Mouse (Mus musculus) heart, postnatal 0 days (tissue): ENCODE results near the gene Cfap45. TPM values are rescaled to one million over a fixed set of nuclear protein-coding genes. Genes with fewer than 3 reads are reported as not detected.

Experiments used
- ATAC-seq: fragments of 200-750 bp; cut with Nextera tagmentation; 2 replicates; pipeline ENCODE4 v1.8.0; 2017; ENCODE audit warnings: low read depth, moderate number of reproducible peaks, moderate library complexity; ENCODE audit not compliant: insufficient read depth
- DNase-seq: peaks from one replicate; pipeline ENCODE4 v3.0.0-alpha.2; 2016; ENCODE audit warnings: low spot score
- H3K27ac ChIP-seq: fragments of 300-500 bp; sonication (generic); 2 replicates; pipeline ENCODE4 v1.5.1; 2014; ENCODE audit warnings: low read depth, mild to moderate bottlenecking
- H3K27me3 ChIP-seq: fragments of 300-500 bp; sonication (generic); 2 replicates; pipeline ENCODE4 v1.6.1; 2014; ENCODE audit warnings: low read length, mixed read lengths; ENCODE audit not compliant: control insufficient read depth, insufficient read depth
- H3K36me3 ChIP-seq: fragments of 300-500 bp; sonication (generic); replicated peaks from 2 replicates; pipeline ENCODE4 v1.6.1; 2014; ENCODE audit warnings: low read length, mixed read lengths; ENCODE audit not compliant: control insufficient read depth, insufficient read depth
- H3K4me1 ChIP-seq: fragments of 300-500 bp; sonication (generic); 2 replicates; pipeline ENCODE4 v1.6.1; 2014; ENCODE audit warnings: antibody characterized with exemption; ENCODE audit not compliant: control insufficient read depth, insufficient read depth
- H3K4me2 ChIP-seq: fragments of 300-500 bp; sonication (generic); 2 replicates; pipeline ENCODE4 v1.6.1; 2014; ENCODE audit warnings: low read depth, mild to moderate bottlenecking, low read length, moderate library complexity
- H3K4me3 ChIP-seq: fragments of 300-500 bp; sonication (generic); 2 replicates; pipeline ENCODE4 v1.5.1; 2014; ENCODE audit warnings: low read depth, low read length
- H3K9ac ChIP-seq: fragments of 300-500 bp; sonication (generic); replicated peaks from 2 replicates; pipeline ENCODE4 v1.6.1; 2014; ENCODE audit warnings: low read depth, low read length, mixed read lengths
- H3K9me3 ChIP-seq: fragments of 300-500 bp; sonication (generic); replicated peaks from 2 replicates; pipeline ENCODE4 v1.6.1; 2016; ENCODE audit warnings: low read length; ENCODE audit not compliant: control insufficient read depth
- CTCF ChIP-seq: IDR thresholded peaks from 2 replicates; pipeline ENCODE4 v1.5.1; 2016; ENCODE audit warnings: antibody characterized with exemption, control low read depth, low read depth
- EP300 ChIP-seq: IDR thresholded peaks from 2 replicates; pipeline ENCODE4 v1.6.1; 2016; ENCODE audit warnings: antibody characterized with exemption, low read depth
- WGBS: fragments of 180-500 bp; shearing (Covaris S2); extraction: QIAGEN DNeasy Blood & Tissue Kit; methylation state at CpG from one replicate; pipeline ENCODE4 v1.1.7; 2014; 5-methylcytosine and 5-hydroxymethylcytosine counted together
- polyA plus RNA-seq: library from polyadenylated mRNA; unstranded; fragments of >200 nt; fragmentation: Nextera tagmentation; extraction: Ambion mirVana; gene quantifications from 2 replicates; pipeline ENCODE4 v1.2.1, GENCODE M21; 2015
- total RNA-seq: library from RNA; depleted of rRNA; stranded (reverse); fragments of >200 nt; gene quantifications from 2 replicates; pipeline ENCODE4 v1.2.3, GENCODE M21; 2014; ENCODE audit warnings: low replicate concordance

Cfap45 gene
- total and polyA plus RNA-seq, 2 experiments from 2014 or later, result 2.6 to 6.6 TPM

DNA sequence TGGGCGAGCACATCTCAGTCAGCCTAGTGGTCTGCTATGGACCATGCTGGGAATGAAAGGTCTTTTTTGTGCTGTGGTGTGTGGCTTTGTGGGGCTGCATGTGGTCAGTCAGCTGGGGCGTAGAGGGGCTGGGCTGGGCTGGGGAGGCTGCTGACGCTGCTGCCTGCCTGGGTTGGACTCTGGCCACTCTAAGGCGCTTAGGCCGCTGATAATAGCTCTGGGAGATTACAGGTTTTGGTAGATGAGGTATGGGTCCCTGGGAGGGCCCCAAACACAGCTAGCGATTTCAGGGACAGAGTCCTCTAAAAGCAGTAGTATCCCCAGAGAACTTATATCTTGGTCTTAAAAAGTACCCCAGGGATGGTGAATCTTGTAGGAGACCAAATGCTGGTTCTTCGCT lies 31.8 kb upstream of the Cfap45 start:
- H3K27ac ChIP-seq, result no peak overlapping the region
- no peaks in the 10 kb centered on the region for H3K9me3 ChIP-seq
- H3K4me2 ChIP-seq, result no peak overlapping the region
- H3K27me3 ChIP-seq, result peaks cover 8% of the 10 kb centered on the region; the same call in 1 of the 2 replicates
- no peaks in the 10 kb centered on the region for H3K36me3 ChIP-seq
- H3K4me3 ChIP-seq, result no peak overlapping the region
- no peak for DNase-seq
- WGBS, result 57% methylated on average over 7 of the region's 7 CpGs
- H3K4me1 ChIP-seq, result no peaks in the 10 kb centered on the region; the same call in 1 of the 2 replicates
- no peak for ATAC-seq
- no peak overlapping the region for H3K9ac ChIP-seq
- TF ChIP-seq EP300, result no peak
- no peak for TF ChIP-seq CTCF

DNA sequence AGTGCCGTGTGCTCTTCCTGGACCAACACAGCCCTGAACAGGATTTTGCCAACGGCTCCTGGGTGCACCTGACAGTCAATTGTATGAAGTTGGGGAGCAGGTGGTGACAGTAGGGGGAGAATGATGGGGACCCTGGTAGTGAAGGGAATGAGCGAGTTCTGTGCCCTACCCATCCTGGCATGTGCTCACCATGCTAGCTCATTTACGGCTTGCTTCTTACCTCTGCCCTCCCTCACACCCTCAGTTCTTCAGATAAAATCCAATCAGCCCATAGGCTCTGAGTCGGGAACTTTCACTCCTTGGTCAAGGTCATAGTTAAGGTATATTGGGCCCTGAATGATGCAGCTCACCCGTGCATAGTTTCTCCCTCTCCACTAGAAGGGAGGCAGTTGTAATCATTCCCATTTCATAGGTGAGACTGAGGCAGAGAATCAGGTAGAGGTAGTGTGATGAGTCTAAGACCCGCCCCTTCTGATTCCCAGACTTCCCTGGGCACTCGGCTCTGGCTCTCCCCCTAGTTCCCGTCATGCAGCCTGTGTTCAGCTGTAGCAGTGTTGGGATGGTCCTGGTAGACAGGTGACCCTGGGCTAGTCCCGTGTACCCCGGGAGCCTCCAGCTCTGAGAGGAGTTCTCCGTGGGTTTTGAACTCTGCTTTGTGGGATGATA lies 30.9 kb upstream of the Cfap45 start:
- peak; percentile 24; the same call in 1 of the 2 replicates for ATAC-seq
- H3K27ac ChIP-seq, result no peak overlapping the region
- H3K27me3 ChIP-seq, result peaks cover 8% of the 10 kb centered on the region; the same call in 1 of the 2 replicates
- no peak for DNase-seq
- no peaks in the 10 kb centered on the region for H3K9me3 ChIP-seq
- H3K4me2 ChIP-seq, result peak overlapping the region; percentile 68
- no peaks in the 10 kb centered on the region; the same call in 1 of the 2 replicates for H3K4me1 ChIP-seq
- TF ChIP-seq CTCF (no peak), EP300 (no peak)
- no peaks in the 10 kb centered on the region for H3K36me3 ChIP-seq
- no peak overlapping the region for H3K9ac ChIP-seq
- WGBS, result 42% methylated on average over 12 of the region's 12 CpGs
- H3K4me3 ChIP-seq, result peak overlapping the region; percentile 39

GRCm38 (mm10) chr1:172490261-172490661 lies 30.3 kb upstream of the Cfap45 start:
- no peaks in the 10 kb centered on the region for H3K9me3 ChIP-seq
- H3K36me3 ChIP-seq, result no peaks in the 10 kb centered on the region
- H3K4me1 ChIP-seq, result no peaks in the 10 kb centered on the region; the same call in 1 of the 2 replicates
- DNase-seq, result peak; percentile 36
- H3K9ac ChIP-seq, result no peak overlapping the region; the same call in 1 of the 2 replicates
- peak overlapping the region; percentile 68 for H3K4me2 ChIP-seq
- peaks cover 8% of the 10 kb centered on the region; the same call in 1 of the 2 replicates for H3K27me3 ChIP-seq
- 3% methylated on average over 10 of the region's 10 CpGs for WGBS
- ATAC-seq, result peak; percentile 64
- H3K4me3 ChIP-seq, result peak overlapping the region; percentile 39
- no peak overlapping the region for H3K27ac ChIP-seq
- TF ChIP-seq CTCF (peak; percentile 96), EP300 (no peak)

GRCm38 (mm10) chr1:172492047-172492446 lies 28.6 kb upstream of the Cfap45 start:
- Histone ChIP-seq H3K4me1 (no peaks in the 10 kb centered on the region; the same call in 1 of the 2 replicates), H3K4me2 (no peak overlapping the region), H3K4me3 (no peak overlapping the region), H3K27ac (no peak overlapping the region), H3K27me3 (peaks cover 5% of the 10 kb centered on the region; the same call in 1 of the 2 replicates), H3K9ac (no peak overlapping the region), H3K36me3 (no peaks in the 10 kb centered on the region), H3K9me3 (no peaks in the 10 kb centered on the region)
- ATAC-seq (no peak), DNase-seq (no peak)
- WGBS, result 77% methylated on average over 8 of the region's 8 CpGs
- TF ChIP-seq CTCF, result no peak
- TF ChIP-seq EP300, result no peak

- no peak overlapping the region for H3K4me3 ChIP-seq
- no peak overlapping the region for H3K27ac ChIP-seq
- DNase-seq, result no peak
- no peak overlapping the region for H3K4me2 ChIP-seq
- H3K27me3 ChIP-seq, result peaks cover 5% of the 10 kb centered on the region; the same call in 1 of the 2 replicates
- H3K9me3 ChIP-seq, result no peaks in the 10 kb centered on the region
- ATAC-seq, result no peak
- no peak for TF ChIP-seq EP300
- no peak for TF ChIP-seq CTCF
- H3K36me3 ChIP-seq, result no peaks in the 10 kb centered on the region
- no peaks in the 10 kb centered on the region; the same call in 1 of the 2 replicates for H3K4me1 ChIP-seq
- no peak overlapping the region for H3K9ac ChIP-seq
- whole genome bisulfite sequencing, result 42% methylated on average over 6 of the region's 6 CpGs
Measured at GRCm38 (mm10) chr1:172493516-172493915, 27.1 kb upstream of the Cfap45 start.
